Mouse (Mus musculus) bone marrow, adult 2 months (tissue): ENCODE data around the gene Tgif1.

Source experiments
- CTCF ChIP-seq: fragments of 200-500 bp; IDR thresholded peaks from 2 replicates; pipeline ENCODE4 v1.5.1; 2011; ENCODE audit warnings: low read length, control low read depth; ENCODE audit not compliant: control insufficient read depth, insufficient read depth
- POLR2A ChIP-seq: fragments of 200-500 bp; IDR thresholded peaks from 2 replicates; pipeline ENCODE4 v1.6.1; 2011; ENCODE audit warnings: low read depth, mild to moderate bottlenecking, control low read depth, low read length, borderline replicate concordance; ENCODE audit not compliant: control insufficient read depth

GRCm38 (mm10) chr17:70806600-70806999 lies 46.7 kb downstream of the Tgif1 start:
- TF ChIP-seq CTCF (no peak), POLR2A (no peak)
